Mouse (Mus musculus): ENCODE results near the gene Alyref.

DNA sequence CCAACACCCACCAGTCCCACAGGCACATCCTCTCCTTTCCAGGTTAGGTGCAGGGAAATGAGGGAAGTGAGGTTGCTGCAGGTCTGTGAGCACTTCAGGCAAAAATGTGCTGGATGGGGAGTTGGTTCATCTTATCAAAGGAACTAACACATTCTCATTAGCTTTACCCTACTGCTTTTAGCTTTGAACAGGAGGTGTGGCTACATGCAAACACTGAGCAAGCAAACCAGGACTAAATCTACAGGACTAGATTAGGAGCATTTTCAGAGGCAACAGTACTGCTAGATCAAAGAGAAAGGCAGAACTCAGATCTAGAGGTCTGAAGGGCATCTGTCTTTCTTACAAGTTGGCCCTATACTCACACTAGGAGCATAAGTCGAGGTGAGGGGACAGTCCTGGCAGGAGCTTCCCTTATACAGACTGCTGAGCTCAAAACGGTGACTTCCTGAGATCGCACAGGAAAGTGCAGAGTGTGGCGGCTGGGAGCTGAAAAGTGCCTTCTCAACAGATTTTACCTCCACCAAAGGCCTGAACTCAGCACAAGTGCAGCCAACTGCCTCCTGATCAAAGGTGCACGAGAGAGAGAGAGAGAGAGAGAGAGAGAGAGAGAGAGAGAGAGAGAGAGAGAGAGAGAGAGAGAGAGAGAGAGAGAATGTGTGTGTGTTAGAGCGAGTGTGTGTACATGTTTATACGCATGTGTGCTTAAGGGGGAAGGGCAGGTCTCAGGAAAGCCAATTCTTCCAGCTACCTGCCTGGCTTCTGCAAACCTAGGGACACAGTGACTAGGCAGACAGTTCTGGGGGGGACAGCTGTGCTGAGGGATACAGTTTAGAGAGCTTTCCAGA, 32.9 kb upstream of the Alyref start:
- no peak for TF ChIP-seq CTCF (IDR thresholded peaks at IDR 0.05; ENCODE audit: control insufficient read depth, insufficient read depth, insufficient read length)
- TF ChIP-seq CEBPB (IDR thresholded peaks at IDR 0.05; ENCODE audit: low read depth), result no peak
- TF ChIP-seq USF1 (IDR thresholded peaks at IDR 0.05; ENCODE audit: low read depth), result no peak
